Mouse (Mus musculus) limb, embryonic 12.5 days (tissue): ENCODE data around the gene Cnot1. TPM values are rescaled to one million over a fixed set of nuclear protein-coding genes. Genes with fewer than 3 reads are reported as not detected.

Experiments used
- ATAC-seq: fragments of 200-750 bp; cut with Nextera tagmentation; 2 replicates; pipeline ENCODE4 v1.8.0; 2017; ENCODE audit warnings: low read depth, moderate TSS enrichment; ENCODE audit not compliant: insufficient number of reproducible peaks, insufficient read depth, low FRiP score, low TSS enrichment
- H3K27ac ChIP-seq: fragments of 300-500 bp; sonication (generic); 2 replicates; pipeline ENCODE4 v1.5.1; 2016; ENCODE audit warnings: mild to moderate bottlenecking, moderate library complexity
- H3K27me3 ChIP-seq: fragments of 300-500 bp; sonication (generic); 2 replicates; pipeline ENCODE4 v1.6.1; 2016; ENCODE audit warnings: mild to moderate bottlenecking, moderate library complexity
- H3K36me3 ChIP-seq: fragments of 300-500 bp; sonication (generic); 2 replicates; pipeline ENCODE4 v1.6.1; 2016; ENCODE audit warnings: mild to moderate bottlenecking, moderate library complexity
- H3K4me1 ChIP-seq: fragments of 300-500 bp; sonication (generic); replicated peaks from 2 replicates; pipeline ENCODE4 v1.6.1; 2016
- H3K4me2 ChIP-seq: fragments of 300-500 bp; sonication (generic); 2 replicates; pipeline ENCODE4 v1.6.1; 2016; ENCODE audit warnings: mild to moderate bottlenecking, moderate library complexity
- H3K4me3 ChIP-seq: fragments of 300-500 bp; sonication (generic); replicated peaks from 2 replicates; pipeline ENCODE4 v1.5.1; 2016; ENCODE audit warnings: mild to moderate bottlenecking
- H3K9ac ChIP-seq: fragments of 300-500 bp; sonication (generic); replicated peaks from 2 replicates; pipeline ENCODE4 v1.6.1; 2016; ENCODE audit warnings: mild to moderate bottlenecking, moderate library complexity
- H3K9me3 ChIP-seq: fragments of 300-500 bp; sonication (generic); 2 replicates; pipeline ENCODE4 v1.6.1; 2016; ENCODE audit warnings: mild to moderate bottlenecking, moderate library complexity
- WGBS: fragments of 180-500 bp; shearing (Covaris S2); methylation state at CpG from one replicate; pipeline ENCODE4 v1.1.7; 2016; 5-methylcytosine and 5-hydroxymethylcytosine counted together
- polyA plus RNA-seq: library from polyadenylated mRNA; unstranded; fragments of >200 nt; fragmentation: Nextera tagmentation; extraction: Ambion mirVana; gene quantifications from 2 replicates; pipeline ENCODE4 v1.2.1, GENCODE M21; 2016

The Cnot1 gene
- polyA plus RNA-seq, 1 experiment from 2014 or later = 91.3 TPM

- H3K9ac ChIP-seq = no peak overlapping the region
- no peak for ATAC-seq
- no peak overlapping the region for H3K27ac ChIP-seq
- no peak overlapping the region for H3K4me2 ChIP-seq
- WGBS = 27% methylated on average over 6 of the region's 6 CpGs
- H3K27me3 ChIP-seq = no peaks in the 10 kb centered on the region
- peaks cover 6% of the 10 kb centered on the region for H3K4me1 ChIP-seq
- H3K36me3 ChIP-seq = no peaks in the 10 kb centered on the region
- H3K4me3 ChIP-seq = no peak overlapping the region
- no peaks in the 10 kb centered on the region for H3K9me3 ChIP-seq
These were observed 8.9 kb upstream of the Cnot1 start for GRCm38 (mm10) chr8:95816044-95816708.

GRCm38 (mm10) chr8:95810184-95810591 is 2.9 kb upstream of the Cnot1 start:
- Histone ChIP-seq H3K9me3 (no peaks in the 10 kb centered on the region), H3K4me3 (no peak overlapping the region), H3K9ac (no peak overlapping the region), H3K4me1 (peaks cover 11% of the 10 kb centered on the region), H3K27ac (no peak overlapping the region), H3K36me3 (no peaks in the 10 kb centered on the region), H3K4me2 (no peak overlapping the region), H3K27me3 (no peaks in the 10 kb centered on the region)
- 71% methylated on average over 3 of the region's 3 CpGs for WGBS
- no peak for ATAC-seq

- H3K27me3 ChIP-seq = no peaks in the 10 kb centered on the region
- no peak overlapping the region for H3K4me2 ChIP-seq
- H3K9ac ChIP-seq = no peak overlapping the region
- no peak overlapping the region for H3K27ac ChIP-seq
- no peak for ATAC-seq
- 79% methylated on average over 5 of the region's 5 CpGs for WGBS
- no peaks in the 10 kb centered on the region for H3K9me3 ChIP-seq
- no peak overlapping the region for H3K4me3 ChIP-seq
- H3K36me3 ChIP-seq = peaks cover 5% of the 10 kb centered on the region; the same call in 1 of the 2 replicates
- H3K4me1 ChIP-seq = peaks cover 18% of the 10 kb centered on the region
These were observed 1.9 kb upstream of the Cnot1 start for GRCm38 (mm10) chr8:95809116-95809515.

GRCm38 (mm10) chr8:95808631-95809030 is 1.4 kb upstream of the Cnot1 start:
- Histone ChIP-seq H3K4me2 (no peak overlapping the region), H3K27me3 (no peaks in the 10 kb centered on the region), H3K36me3 (peaks cover 5% of the 10 kb centered on the region; the same call in 1 of the 2 replicates), H3K4me1 (peaks cover 18% of the 10 kb centered on the region), H3K27ac (no peak overlapping the region), H3K4me3 (no peak overlapping the region), H3K9me3 (no peaks in the 10 kb centered on the region), H3K9ac (no peak overlapping the region)
- WGBS = 82% methylated on average over 4 of the region's 4 CpGs
- no peak for ATAC-seq

- H3K27ac ChIP-seq = peak overlapping the region; percentile 96
- ATAC-seq = peak; percentile 93
- peaks cover 5% of the 10 kb centered on the region; the same call in 1 of the 2 replicates for H3K36me3 ChIP-seq
- peak overlapping the region; percentile 57 for H3K4me2 ChIP-seq
- no peaks in the 10 kb centered on the region for H3K27me3 ChIP-seq
- H3K9ac ChIP-seq = peak overlapping the region; percentile 52
- H3K4me3 ChIP-seq = peak overlapping the region; percentile 98
- peaks cover 18% of the 10 kb centered on the region for H3K4me1 ChIP-seq
- WGBS = 0% methylated on average over 20 of the region's 20 CpGs
- no peaks in the 10 kb centered on the region for H3K9me3 ChIP-seq
These were observed 597 bp upstream of the Cnot1 start for GRCm38 (mm10) chr8:95807861-95808260.

GRCm38 (mm10) chr8:95806461-95807191 is 638 bp downstream of the Cnot1 start:
- H3K9me3 ChIP-seq = no peaks in the 10 kb centered on the region
- peak overlapping the region; percentile 87 for H3K4me2 ChIP-seq
- H3K36me3 ChIP-seq = peaks cover 15% of the 10 kb centered on the region
- peak overlapping the region; percentile 98 for H3K9ac ChIP-seq
- WGBS = under 1% methylated on average over 66 of the region's 69 CpGs
- peak overlapping the region; percentile 96 for H3K27ac ChIP-seq
- peaks cover 18% of the 10 kb centered on the region for H3K4me1 ChIP-seq
- no peaks in the 10 kb centered on the region for H3K27me3 ChIP-seq
- no peak for ATAC-seq
- H3K4me3 ChIP-seq = peak overlapping the region; percentile 98

GRCm38 (mm10) chr8:95805482-95805881 is 1.8 kb downstream of the Cnot1 start:
- Histone ChIP-seq H3K36me3 (peaks cover 24% of the 10 kb centered on the region), H3K9me3 (no peaks in the 10 kb centered on the region), H3K27ac (no peak overlapping the region), H3K4me1 (peaks cover 18% of the 10 kb centered on the region), H3K4me2 (peak overlapping the region; percentile 87), H3K4me3 (peak overlapping the region; percentile 98), H3K9ac (peak overlapping the region; percentile 98), H3K27me3 (no peaks in the 10 kb centered on the region)
- no peak for ATAC-seq
- WGBS = 83% methylated on average over 2 of the region's 2 CpGs

GRCm38 (mm10) chr8:95802231-95802630 is 5.0 kb downstream of the Cnot1 start:
- H3K27ac ChIP-seq = no peak overlapping the region
- no peak overlapping the region for H3K4me2 ChIP-seq
- peaks cover 39% of the 10 kb centered on the region for H3K36me3 ChIP-seq
- no peaks in the 10 kb centered on the region for H3K9me3 ChIP-seq
- H3K9ac ChIP-seq = no peak overlapping the region
- no peak overlapping the region for H3K4me3 ChIP-seq
- no peak for ATAC-seq
- 88% methylated on average over 8 of the region's 8 CpGs for WGBS
- H3K4me1 ChIP-seq = peaks cover 18% of the 10 kb centered on the region
- H3K27me3 ChIP-seq = no peaks in the 10 kb centered on the region

- Histone ChIP-seq H3K9ac (no peak overlapping the region), H3K4me1 (peaks cover 18% of the 10 kb centered on the region), H3K9me3 (no peaks in the 10 kb centered on the region), H3K4me2 (no peak overlapping the region), H3K27me3 (no peaks in the 10 kb centered on the region), H3K36me3 (peaks cover 42% of the 10 kb centered on the region), H3K4me3 (no peak overlapping the region), H3K27ac (no peak overlapping the region)
- no peak for ATAC-seq
- 96% methylated on average over 1 of the region's 1 CpGs for WGBS
These were observed 5.7 kb downstream of the Cnot1 start for GRCm38 (mm10) chr8:95801476-95802064.

GRCm38 (mm10) chr8:95800353-95800752 is 6.9 kb downstream of the Cnot1 start:
- 96% methylated on average over 3 of the region's 3 CpGs for WGBS
- no peak overlapping the region for H3K27ac ChIP-seq
- no peaks in the 10 kb centered on the region for H3K27me3 ChIP-seq
- peaks cover 51% of the 10 kb centered on the region for H3K36me3 ChIP-seq
- no peaks in the 10 kb centered on the region for H3K9me3 ChIP-seq
- H3K4me3 ChIP-seq = no peak overlapping the region
- ATAC-seq = no peak
- no peak overlapping the region for H3K9ac ChIP-seq
- peaks cover 9% of the 10 kb centered on the region; the same call in 1 of the 2 replicates for H3K4me1 ChIP-seq
- no peak overlapping the region for H3K4me2 ChIP-seq

GRCm38 (mm10) chr8:95799891-95800290 is 7.4 kb downstream of the Cnot1 start:
- Histone ChIP-seq H3K4me1 (peaks cover 6% of the 10 kb centered on the region; the same call in 1 of the 2 replicates), H3K9ac (no peak overlapping the region), H3K4me3 (no peak overlapping the region), H3K9me3 (no peaks in the 10 kb centered on the region), H3K4me2 (no peak overlapping the region), H3K27ac (no peak overlapping the region), H3K36me3 (peaks cover 50% of the 10 kb centered on the region), H3K27me3 (no peaks in the 10 kb centered on the region)
- WGBS = 94% methylated on average over 1 of the region's 1 CpGs
- no peak for ATAC-seq
